Mouse (Mus musculus) limb, embryonic 14.5 days (tissue): ENCODE results near the gene Klf6. TPM values are rescaled to one million over a fixed set of nuclear protein-coding genes. Genes with fewer than 3 reads are reported as not detected.

Source experiments
- ATAC-seq: fragments of 200-750 bp; cut with Nextera tagmentation; 2 replicates; pipeline ENCODE4 v1.8.0; 2017; ENCODE audit warnings: low read depth, moderate number of reproducible peaks, moderate TSS enrichment; ENCODE audit not compliant: low FRiP score
- DNase-seq: peaks from one replicate; pipeline ENCODE4 v3.0.0-alpha.2; 2015; ENCODE audit warnings: low spot score
- H3K27ac ChIP-seq: fragments of 300-500 bp; sonication (generic); replicated peaks from 2 replicates; pipeline ENCODE4 v1.5.1; 2014; ENCODE audit warnings: low read depth, mild to moderate bottlenecking, low read length, moderate library complexity, mixed read lengths
- H3K27me3 ChIP-seq: fragments of 300-500 bp; sonication (generic); 2 replicates; pipeline ENCODE4 v1.6.1; 2014; ENCODE audit warnings: low read length, mixed read lengths; ENCODE audit not compliant: control insufficient read depth, insufficient read depth
- H3K36me3 ChIP-seq: fragments of 300-500 bp; sonication (generic); 2 replicates; pipeline ENCODE4 v1.6.1; 2014; ENCODE audit warnings: mild to moderate bottlenecking, low read length, moderate library complexity, mixed read lengths; ENCODE audit not compliant: control insufficient read depth, insufficient read depth
- H3K4me1 ChIP-seq: fragments of 300-500 bp; sonication (generic); 2 replicates; pipeline ENCODE4 v1.6.1; 2014; ENCODE audit warnings: antibody characterized with exemption, low read length, mixed read lengths; ENCODE audit not compliant: control insufficient read depth, insufficient read depth
- H3K4me2 ChIP-seq: fragments of 300-500 bp; sonication (generic); replicated peaks from 2 replicates; pipeline ENCODE4 v1.6.1; 2014; ENCODE audit warnings: low read depth, mild to moderate bottlenecking, low read length, moderate library complexity; ENCODE audit not compliant: severe bottlenecking
- H3K4me3 ChIP-seq: fragments of 300-500 bp; sonication (generic); replicated peaks from 2 replicates; pipeline ENCODE4 v1.5.1; 2014; ENCODE audit warnings: low read length
- H3K9ac ChIP-seq: fragments of 300-500 bp; sonication (generic); 2 replicates; pipeline ENCODE4 v1.6.1; 2014; ENCODE audit warnings: mild to moderate bottlenecking, low read depth, low read length, moderate library complexity; ENCODE audit not compliant: severe bottlenecking
- H3K9me3 ChIP-seq: fragments of 300-500 bp; sonication (generic); 2 replicates; pipeline ENCODE4 v1.6.1; 2016; ENCODE audit warnings: low read length; ENCODE audit not compliant: control insufficient read depth
- POLR2A ChIP-seq: fragments of 200-500 bp; IDR thresholded peaks from 2 replicates; pipeline ENCODE4 v1.8.0; 2012; ENCODE audit warnings: inconsistent platforms, mild to moderate bottlenecking, moderate library complexity, borderline replicate concordance; ENCODE audit not compliant: insufficient read depth, insufficient read length; ENCODE audit errors: extremely low read depth
- WGBS: fragments of 180-500 bp; shearing (Covaris S2); extraction: QIAGEN DNeasy Blood & Tissue Kit; methylation state at CpG from one replicate; pipeline ENCODE4 v1.1.7; 2014; 5-methylcytosine and 5-hydroxymethylcytosine counted together
- polyA plus RNA-seq, 2 experiments: library from polyadenylated mRNA; depleted of rRNA in 1 of 2; stranded (reverse) in 1 of 2; unstranded in 1 of 2; fragments of >200 nt; fragmentation: Nextera tagmentation in 1 of 2; extraction: Ambion mirVana in 1 of 2; gene quantifications; 2 replicates each; pipeline versions ENCODE4 v1.2.1 to v1.2.3; 2012 to 2014

The Klf6 gene
- polyA plus RNA-seq, 2 experiments = 24.7 to 79.1 TPM

- Histone ChIP-seq H3K27me3 (no peaks in the 10 kb centered on the region), H3K9me3 (no peaks in the 10 kb centered on the region), H3K36me3 (peaks cover 40% of the 10 kb centered on the region), H3K4me1 (peaks cover 24% of the 10 kb centered on the region), H3K4me3 (no peak overlapping the region), H3K4me2 (no peak overlapping the region), H3K9ac (no peak overlapping the region), H3K27ac (no peak overlapping the region)
- no peak for TF ChIP-seq POLR2A
- DNase-seq (no peak), ATAC-seq (no peak)
- WGBS = 87% methylated on average over 8 of the region's 8 CpGs
Measured at GRCm38 (mm10) chr13:5868376-5868775, 7.1 kb downstream of the Klf6 start.

- ATAC-seq = no peak; the same call in 1 of the 2 replicates
- no peaks in the 10 kb centered on the region for H3K27me3 ChIP-seq
- no peak overlapping the region for H3K4me3 ChIP-seq
- no peak overlapping the region for H3K9ac ChIP-seq
- peaks cover 18% of the 10 kb centered on the region for H3K4me1 ChIP-seq
- no peak overlapping the region for H3K4me2 ChIP-seq
- 0 out of 2 replicates have a peak overlapping the region, but pooled peaks have one; percentile 26 for H3K27ac ChIP-seq
- peak; percentile 44 for DNase-seq
- TF ChIP-seq POLR2A = no peak
- peaks cover 40% of the 10 kb centered on the region for H3K36me3 ChIP-seq
- 49% methylated on average over 5 of the region's 5 CpGs for WGBS
- H3K9me3 ChIP-seq = no peaks in the 10 kb centered on the region
Measured at GRCm38 (mm10) chr13:5869433-5869832, 8.2 kb downstream of the Klf6 start.

DNA sequence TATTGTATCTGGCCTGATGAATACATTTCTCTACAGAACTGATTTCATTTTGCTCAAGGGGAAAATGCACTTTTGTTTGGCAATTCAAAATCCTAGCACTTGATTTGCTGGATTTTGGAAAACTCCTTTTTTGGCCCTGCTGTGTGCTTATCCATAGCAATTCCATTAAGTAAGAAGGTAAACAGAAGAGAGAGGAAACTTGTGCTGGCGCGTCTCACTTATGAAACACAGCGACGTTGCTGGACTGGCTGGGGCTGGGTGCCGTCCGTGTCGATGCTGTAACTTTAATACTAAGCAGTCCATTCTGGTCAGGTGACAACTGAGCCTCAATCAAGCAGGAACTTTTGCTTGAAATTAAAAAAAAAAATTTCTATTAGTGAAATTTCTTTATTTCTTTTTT lies 8.6 kb downstream of the Klf6 start:
- H3K27ac ChIP-seq = 0 out of 2 replicates have a peak overlapping the region, but pooled peaks have one; percentile 10
- peaks cover 18% of the 10 kb centered on the region for H3K4me1 ChIP-seq
- TF ChIP-seq POLR2A = no peak
- ATAC-seq = peak; percentile 37; the same call in 1 of the 2 replicates
- H3K36me3 ChIP-seq = peaks cover 37% of the 10 kb centered on the region
- H3K4me2 ChIP-seq = no peak overlapping the region
- no peaks in the 10 kb centered on the region for H3K27me3 ChIP-seq
- 12% methylated on average over 7 of the region's 7 CpGs for whole genome bisulfite sequencing
- DNase-seq = peak; percentile 47
- no peak overlapping the region for H3K9ac ChIP-seq
- no peaks in the 10 kb centered on the region for H3K9me3 ChIP-seq
- no peak overlapping the region for H3K4me3 ChIP-seq

GRCm38 (mm10) chr13:5870382-5871272 lies 9.3 kb downstream of the Klf6 start:
- Histone ChIP-seq H3K27me3 (no peaks in the 10 kb centered on the region), H3K9me3 (no peaks in the 10 kb centered on the region), H3K4me1 (peaks cover 11% of the 10 kb centered on the region), H3K9ac (no peak overlapping the region), H3K36me3 (peaks cover 29% of the 10 kb centered on the region), H3K27ac (no peak overlapping the region), H3K4me3 (no peak overlapping the region), H3K4me2 (no peak overlapping the region)
- WGBS = 33% methylated on average over 15 of the region's 15 CpGs
- DNase-seq (peak; percentile 55), ATAC-seq (peak; percentile 62; the same call in 1 of the 2 replicates)
- TF ChIP-seq POLR2A = no peak

GRCm38 (mm10) chr13:5871414-5871813 lies 10.1 kb downstream of the Klf6 start:
- Histone ChIP-seq H3K36me3 (peaks cover 21% of the 10 kb centered on the region), H3K4me1 (peaks cover 11% of the 10 kb centered on the region), H3K27me3 (no peaks in the 10 kb centered on the region), H3K27ac (no peak overlapping the region), H3K9ac (no peak overlapping the region), H3K4me2 (no peak overlapping the region), H3K4me3 (no peak overlapping the region), H3K9me3 (no peaks in the 10 kb centered on the region)
- TF ChIP-seq POLR2A = no peak
- WGBS = 81% methylated on average over 7 of the region's 7 CpGs
- ATAC-seq (no peak), DNase-seq (peak; percentile 18)
